Mouse (Mus musculus) liver, postnatal 0 days (tissue): ENCODE measurements at regions not wholly inside any gene's neighbourhood (a gene's known extent, or its start where the extent isn't known, plus 50 kb on each side); places are given as distances from the start of the nearest gene placed in this dataset.

Experiments used
- CTCF ChIP-seq: sonication (generic); IDR thresholded peaks from 2 replicates; pipeline ENCODE4 v1.5.1; 2016; ENCODE audit warnings: antibody characterized with exemption, low read depth
- EP300 ChIP-seq: IDR thresholded peaks from 2 replicates; pipeline ENCODE4 v1.6.1; 2016; ENCODE audit warnings: antibody characterized with exemption, low read depth, mild to moderate bottlenecking

DNA sequence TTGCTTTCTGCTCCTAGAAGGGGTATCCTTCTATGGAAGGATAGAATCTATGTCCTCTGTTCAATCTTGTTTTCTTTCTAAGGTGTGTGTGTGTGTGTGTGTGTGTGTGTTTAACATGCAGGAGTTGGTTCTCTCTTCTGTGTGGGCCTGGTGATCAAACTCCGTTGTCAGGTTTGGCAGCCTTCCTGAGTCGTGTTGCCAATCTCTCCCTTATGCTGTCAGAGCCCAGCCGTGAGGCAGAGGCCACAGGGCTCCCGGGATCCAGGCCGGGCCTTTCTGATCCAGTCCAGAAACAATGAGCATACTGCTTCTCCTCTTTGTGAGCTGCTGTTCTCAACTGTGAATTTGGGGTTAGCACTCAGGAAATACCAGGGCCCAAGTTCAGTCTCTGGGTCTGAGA, 55.1 kb upstream of the Polg start:
- TF ChIP-seq CTCF (no peak), EP300 (no peak)
